Mouse (Mus musculus) cortical plate, adult 2 months (tissue): ENCODE data around the gene Ppp1r12c. TPM values are rescaled to one million over a fixed set of nuclear protein-coding genes. Genes with fewer than 3 reads are reported as not detected.

Source experiments
- H3K27ac ChIP-seq: fragments of 200-500 bp; 2 replicates; pipeline ENCODE4 v1.5.1; 2012; ENCODE audit warnings: low read length, control low read depth, inconsistent platforms; ENCODE audit not compliant: insufficient read depth
- H3K4me1 ChIP-seq: fragments of 200-500 bp; 2 replicates; pipeline ENCODE4 v1.6.1; 2011; ENCODE audit warnings: low read length; ENCODE audit not compliant: control insufficient read depth, insufficient read depth
- H3K4me3 ChIP-seq: fragments of 200-500 bp; 2 replicates; pipeline ENCODE4 v1.5.1; 2011; ENCODE audit warnings: mild to moderate bottlenecking, low read length, control low read depth; ENCODE audit not compliant: insufficient read depth
- CTCF ChIP-seq: fragments of 200-500 bp; IDR thresholded peaks from 2 replicates; pipeline ENCODE4 v1.5.1; 2011; ENCODE audit warnings: mild to moderate bottlenecking, control low read depth, low read length; ENCODE audit not compliant: insufficient read depth; ENCODE audit errors: extremely low read depth
- POLR2A ChIP-seq: fragments of 200-500 bp; IDR thresholded peaks from 2 replicates; pipeline ENCODE4 v1.6.1; 2011; ENCODE audit warnings: mild to moderate bottlenecking, low read length, control low read depth; ENCODE audit not compliant: insufficient read depth; ENCODE audit errors: extremely low read depth
- polyA plus RNA-seq: library from polyadenylated mRNA; depleted of rRNA; stranded (reverse); fragments of >200 nt; gene quantifications from 2 replicates; pipeline ENCODE4 v1.2.3, GENCODE M21; 2012

Ppp1r12c gene
- polyA plus RNA-seq, 1 experiment: 105 TPM

GRCm38 (mm10) chr7:4491308-4491707, 10.2 kb downstream of the Ppp1r12c start:
- no peak overlapping the region for H3K27ac ChIP-seq
- TF ChIP-seq CTCF (no peak), POLR2A (no peak)
- no peak overlapping the region for H3K4me3 ChIP-seq
- H3K4me1 ChIP-seq: no peaks in the 10 kb centered on the region

GRCm38 (mm10) chr7:4482281-4482680, 19.2 kb downstream of the Ppp1r12c start:
- 0 out of 2 replicates have a peak, but pooled peaks cover 2% of the 10 kb centered on the region for H3K4me1 ChIP-seq
- no peak overlapping the region for H3K4me3 ChIP-seq
- no peak overlapping the region for H3K27ac ChIP-seq
- no peak for TF ChIP-seq POLR2A

- Histone ChIP-seq H3K27ac (no peak overlapping the region), H3K4me3 (no peak overlapping the region), H3K4me1 (0 out of 2 replicates have a peak, but pooled peaks cover 2% of the 10 kb centered on the region)
- TF ChIP-seq POLR2A (no peak), CTCF (peak; percentile 58)
Observed at GRCm38 (mm10) chr7:4479674-4480073, 21.8 kb downstream of the Ppp1r12c start.

- peak overlapping the region; percentile 8 for H3K4me3 ChIP-seq
- TF ChIP-seq CTCF (no peak), POLR2A (no peak)
- 0 out of 2 replicates have a peak, but pooled peaks cover 2% of the 10 kb centered on the region for H3K4me1 ChIP-seq
- H3K27ac ChIP-seq: no peak overlapping the region
Observed at GRCm38 (mm10) chr7:4478796-4479291, 22.6 kb downstream of the Ppp1r12c start.

- no peak overlapping the region for H3K27ac ChIP-seq
- peak overlapping the region; percentile 8 for H3K4me3 ChIP-seq
- TF ChIP-seq POLR2A: 0 out of 2 replicates have a peak, but pooled peaks have one; percentile 25
- no peak for TF ChIP-seq CTCF
- 0 out of 2 replicates have a peak, but pooled peaks cover 2% of the 10 kb centered on the region for H3K4me1 ChIP-seq
Observed at GRCm38 (mm10) chr7:4478021-4478795, 23.3 kb downstream of the Ppp1r12c start.

GRCm38 (mm10) chr7:4473940-4474339, 27.5 kb downstream of the Ppp1r12c start:
- Histone ChIP-seq H3K27ac (no peak overlapping the region), H3K4me3 (no peak overlapping the region)

GRCm38 (mm10) chr7:4471179-4471555, 30.3 kb downstream of the Ppp1r12c start:
- Histone ChIP-seq H3K27ac (no peak overlapping the region), H3K4me1 (no peaks in the 10 kb centered on the region), H3K4me3 (peak overlapping the region; percentile 54)
- peak; percentile 72 for TF ChIP-seq CTCF
- TF ChIP-seq POLR2A: no peak

More at GRCm38 (mm10) chr7:4473940-4474339, 27.5 kb downstream of the Ppp1r12c start:
- no peak for TF ChIP-seq POLR2A
- no peak for TF ChIP-seq CTCF
- 0 out of 2 replicates have a peak, but pooled peaks cover 2% of the 10 kb centered on the region for H3K4me1 ChIP-seq

GRCm38 (mm10) chr7:4470275-4471178, 31.0 kb downstream of the Ppp1r12c start:
- Histone ChIP-seq H3K4me3 (peak overlapping the region; percentile 54), H3K27ac (no peak overlapping the region), H3K4me1 (no peaks in the 10 kb centered on the region)
- no peak for TF ChIP-seq CTCF
- no peak for TF ChIP-seq POLR2A

GRCm38 (mm10) chr7:4467801-4468200, 33.7 kb downstream of the Ppp1r12c start:
- TF ChIP-seq CTCF: no peak
- TF ChIP-seq POLR2A: no peak
- no peak overlapping the region for H3K4me3 ChIP-seq
- H3K4me1 ChIP-seq: no peaks in the 10 kb centered on the region
- H3K27ac ChIP-seq: no peak overlapping the region
